Mouse (Mus musculus) hindbrain, embryonic 15.5 days (tissue): ENCODE measurements around the gene Kantr. TPM values are rescaled to one million over a fixed set of nuclear protein-coding genes. Genes with fewer than 3 reads are reported as not detected.

Experiments
- ATAC-seq: fragments of 200-750 bp; cut with Nextera tagmentation; 2 replicates; pipeline ENCODE4 v1.8.0; 2017; ENCODE audit warnings: low read depth, moderate number of reproducible peaks, moderate TSS enrichment; ENCODE audit not compliant: low FRiP score
- H3K27ac ChIP-seq: fragments of 300-500 bp; sonication (generic); replicated peaks from 2 replicates; pipeline ENCODE4 v1.5.1; 2015; ENCODE audit warnings: mild to moderate bottlenecking, inconsistent platforms
- H3K27me3 ChIP-seq: fragments of 300-500 bp; sonication (generic); 2 replicates; pipeline ENCODE4 v1.6.1; 2015; ENCODE audit warnings: control low read depth, inconsistent platforms
- H3K36me3 ChIP-seq: fragments of 300-500 bp; sonication (generic); 2 replicates; pipeline ENCODE4 v1.6.1; 2015; ENCODE audit warnings: control low read depth, inconsistent platforms
- H3K4me1 ChIP-seq: fragments of 300-500 bp; sonication (generic); replicated peaks from 2 replicates; pipeline ENCODE4 v1.6.1; 2015; ENCODE audit warnings: control low read depth, inconsistent platforms
- H3K4me2 ChIP-seq: fragments of 300-500 bp; sonication (generic); 2 replicates; pipeline ENCODE4 v1.6.1; 2015; ENCODE audit warnings: moderate library complexity, mild to moderate bottlenecking, inconsistent platforms
- H3K4me3 ChIP-seq: fragments of 300-500 bp; sonication (generic); 2 replicates; pipeline ENCODE4 v1.5.1; 2015; ENCODE audit warnings: mild to moderate bottlenecking, inconsistent platforms
- H3K9ac ChIP-seq: fragments of 300-500 bp; sonication (generic); 2 replicates; pipeline ENCODE4 v1.6.1; 2015; ENCODE audit warnings: inconsistent platforms
- H3K9me3 ChIP-seq: fragments of 300-500 bp; sonication (generic); 2 replicates; pipeline ENCODE4 v1.6.1; 2016; ENCODE audit warnings: control low read depth, inconsistent platforms
- WGBS: fragments of 180-500 bp; shearing (Covaris S2); methylation state at CpG from one replicate; pipeline ENCODE4 v1.1.7; 2015; 5-methylcytosine and 5-hydroxymethylcytosine counted together
- polyA plus RNA-seq: library from polyadenylated mRNA; unstranded; fragments of >200 nt; fragmentation: Nextera tagmentation; extraction: Ambion mirVana; gene quantifications from 2 replicates; pipeline ENCODE4 v1.2.1, GENCODE M21; 2015

Gene Kantr
- 30.3 and 32.9 TPM in 2 replicates for polyA plus RNA-seq

DNA sequence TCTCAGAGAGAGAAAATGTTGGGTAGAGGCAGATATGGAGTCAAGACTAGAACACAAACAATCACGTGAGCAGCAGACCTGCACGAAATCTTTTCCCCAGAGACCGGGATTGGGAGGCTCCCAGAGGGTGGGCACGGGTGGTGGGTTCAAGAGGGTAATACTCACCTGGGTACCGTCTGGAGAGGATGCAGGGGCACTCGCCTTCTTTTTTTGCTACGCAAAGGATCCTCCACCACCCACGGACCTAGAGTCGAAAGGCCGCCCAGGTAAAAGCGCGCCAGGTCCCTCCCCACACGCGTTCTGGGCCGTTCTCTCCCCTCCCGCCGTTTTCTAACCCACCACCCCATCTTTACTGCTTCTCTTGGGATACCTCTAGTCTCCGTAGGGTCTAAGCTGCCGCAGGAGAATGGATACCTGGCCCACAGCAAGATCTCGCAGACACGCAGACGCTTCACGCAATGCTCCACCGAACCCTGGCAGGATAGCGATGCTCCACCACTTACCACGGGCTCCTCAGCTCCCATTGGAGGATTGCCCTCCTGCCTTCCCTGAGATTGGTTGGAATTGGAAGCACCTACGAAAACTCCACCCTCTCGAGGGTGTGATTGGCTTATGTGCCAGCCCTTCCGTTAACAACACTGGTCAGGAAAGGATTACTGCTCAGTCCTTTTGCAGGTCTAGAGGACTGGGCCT, at the start of gene Kantr:
Gene Kantr, minus strand, starts transcription at position 500 of the 693 bp plus-strand sequence.
- Histone ChIP-seq H3K4me3 (peak within 1 kb of the TSS; percentile 47), H3K9me3 (no peaks in the 10 kb centered on the region), H3K9ac (peak within 1 kb of the TSS; percentile 66), H3K4me1 (peaks cover 3% of the 10 kb centered on the region; the same call in 1 of the 2 replicates), H3K4me2 (peak within 1 kb of the TSS; percentile 58), H3K36me3 (no peaks in the 10 kb centered on the region), H3K27ac (peak within 1 kb of the TSS; percentile 73), H3K27me3 (peaks cover 26% of the 10 kb centered on the region; the same call in 1 of the 2 replicates)
- 17% methylated on average over 24 of the region's 29 CpGs for WGBS
- ATAC-seq: peak; percentile 99

DNA sequence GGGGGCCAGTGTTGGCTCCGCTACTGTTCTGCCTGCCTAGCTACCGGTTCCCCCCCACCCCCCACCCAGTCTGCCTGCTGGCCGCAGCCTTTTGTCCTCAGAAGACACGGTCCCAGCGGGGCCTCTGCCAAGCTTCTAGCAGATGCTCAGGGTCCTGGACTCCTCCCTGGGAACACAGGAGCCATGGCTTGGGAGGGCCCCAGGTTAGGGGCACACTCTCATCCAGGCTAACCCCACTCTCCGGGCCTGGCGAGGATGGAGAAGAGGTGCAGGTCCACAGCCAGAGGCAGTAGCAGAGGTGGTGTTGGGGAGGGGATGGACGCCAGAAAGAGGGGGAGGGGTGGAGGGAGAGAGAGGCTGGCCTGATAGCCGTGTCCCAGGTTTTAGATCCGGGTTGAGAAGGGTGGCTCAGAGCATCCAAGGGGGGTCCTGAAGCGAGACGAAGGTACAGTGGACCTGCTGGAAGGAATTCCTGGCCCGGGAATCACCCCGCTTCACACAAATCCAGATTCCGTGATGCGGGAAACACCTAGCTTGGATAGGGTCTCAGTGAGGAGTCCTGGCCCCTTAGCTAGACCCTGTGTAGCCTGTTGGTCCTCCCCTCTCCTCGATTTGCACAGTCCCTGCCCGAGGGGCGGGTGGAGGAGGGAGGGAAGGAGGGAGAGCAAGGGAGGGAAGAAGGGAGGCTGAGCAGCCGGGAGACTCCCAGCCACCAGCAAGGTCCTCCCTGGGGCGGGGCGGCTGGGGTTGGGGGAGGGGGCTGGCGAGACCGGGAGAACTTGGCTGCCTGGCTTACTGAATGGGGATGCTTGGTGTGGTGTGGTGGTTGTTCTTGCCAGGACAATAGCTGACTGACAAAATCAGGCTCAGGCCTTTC, 41.3 kb upstream of the Kantr start, which contains the start of gene Gpr173:
Gene Gpr173, minus strand, starts transcription at position 308 of the 877 bp plus-strand sequence.
- peak; percentile 96 for ATAC-seq
- no peaks in the 10 kb centered on the region for H3K36me3 ChIP-seq
- peak within 1 kb of the TSS; percentile 60 for H3K9ac ChIP-seq
- no peaks in the 10 kb centered on the region for H3K9me3 ChIP-seq
- H3K4me2 ChIP-seq: peak within 1 kb of the TSS; percentile 66
- H3K4me3 ChIP-seq: peak within 1 kb of the TSS; percentile 63
- H3K4me1 ChIP-seq: peaks cover 25% of the 10 kb centered on the region
- peaks cover 38% of the 10 kb centered on the region; the same call in 1 of the 2 replicates for H3K27me3 ChIP-seq
- 16% methylated on average over 23 of the region's 24 CpGs for WGBS
- peak within 1 kb of the TSS; percentile 91 for H3K27ac ChIP-seq

DNA sequence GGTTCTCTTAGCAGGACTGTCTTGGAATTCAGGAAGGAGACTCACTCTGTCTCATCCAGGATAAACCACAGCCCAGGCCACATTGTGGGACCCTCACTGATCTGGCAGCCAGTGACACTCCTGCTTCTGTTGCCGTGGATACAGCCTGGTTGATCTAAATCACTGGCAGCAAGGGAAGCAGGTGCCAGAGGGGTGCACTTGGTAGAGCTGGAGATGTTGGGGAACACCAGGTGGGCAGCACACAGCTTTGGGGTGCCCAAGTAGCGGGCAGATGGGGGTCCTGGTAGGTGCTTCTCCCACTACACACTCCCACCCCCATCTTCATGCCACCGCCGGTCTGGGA, 40.7 kb upstream of the Kantr start:
- Histone ChIP-seq H3K9me3 (no peaks in the 10 kb centered on the region), H3K4me2 (peak overlapping the region; percentile 66), H3K36me3 (no peaks in the 10 kb centered on the region), H3K27me3 (peaks cover 39% of the 10 kb centered on the region), H3K27ac (peak overlapping the region; percentile 91), H3K4me1 (peaks cover 25% of the 10 kb centered on the region), H3K4me3 (peak overlapping the region; percentile 63), H3K9ac (peak overlapping the region; percentile 60)
- 22% methylated on average over 4 of the region's 4 CpGs for WGBS
- ATAC-seq: peak; percentile 28; the same call in 1 of the 2 replicates

DNA sequence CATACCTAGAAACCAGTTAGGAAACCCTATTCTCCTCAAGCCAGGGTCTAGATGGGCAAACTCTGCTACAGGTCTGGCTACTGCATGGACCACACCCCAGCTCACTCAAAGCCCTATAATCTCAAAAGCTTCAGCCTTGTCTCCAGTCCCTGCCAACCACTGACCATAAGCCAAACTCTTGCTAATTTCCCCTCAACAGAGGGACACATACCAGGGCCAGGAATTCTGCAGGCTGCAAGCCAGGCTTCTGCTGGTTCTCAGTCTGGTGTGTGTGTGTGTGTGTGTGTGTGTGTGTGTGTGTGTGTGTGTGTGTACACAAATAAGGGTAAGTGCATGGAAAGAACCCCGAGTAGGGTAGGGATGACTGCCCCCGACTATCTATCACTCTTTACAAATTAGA, 39.1 kb upstream of the Kantr start:
- no peaks in the 10 kb centered on the region for H3K36me3 ChIP-seq
- ATAC-seq: no peak

DNA sequence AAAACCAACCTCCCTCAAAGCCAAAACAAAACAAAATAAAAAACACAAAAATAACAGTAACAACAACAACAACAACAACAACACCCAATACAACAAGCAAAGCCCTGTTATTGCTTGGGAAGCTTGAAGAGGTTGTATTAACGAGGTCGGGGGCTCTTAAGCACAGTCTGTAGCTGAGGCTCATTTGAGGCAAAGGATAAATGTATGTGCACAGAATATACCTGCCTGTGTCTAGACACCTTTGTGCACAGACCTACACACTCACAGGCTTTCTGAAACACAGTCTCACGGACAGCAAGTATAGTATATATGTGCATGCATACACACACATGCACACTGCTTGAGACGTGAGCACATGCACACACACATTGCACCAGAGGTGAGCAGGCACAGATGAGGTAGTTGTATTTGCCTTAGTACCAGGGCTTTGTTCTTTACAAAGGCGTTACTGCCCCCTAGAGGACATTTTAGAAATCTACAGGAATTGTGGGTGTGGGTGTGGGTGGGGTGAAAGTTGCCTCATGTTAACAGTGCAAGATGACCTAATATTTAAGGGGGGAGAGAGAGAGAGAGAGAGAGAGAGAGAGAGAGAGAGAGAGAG, 25.4 kb upstream of the Kantr start:
- ATAC-seq: peak; percentile 80
- Histone ChIP-seq H3K27ac (no peak overlapping the region), H3K9me3 (no peaks in the 10 kb centered on the region), H3K36me3 (no peaks in the 10 kb centered on the region), H3K4me2 (no peak overlapping the region), H3K27me3 (peaks cover 32% of the 10 kb centered on the region), H3K4me3 (no peak overlapping the region), H3K9ac (no peak overlapping the region), H3K4me1 (no peaks in the 10 kb centered on the region)
- 28% methylated on average over 5 of the region's 5 CpGs for WGBS

More for the DNA sequence above, 39.1 kb upstream of the Kantr start:
- Histone ChIP-seq H3K9ac (no peak overlapping the region), H3K27ac (no peak overlapping the region), H3K9me3 (no peaks in the 10 kb centered on the region), H3K27me3 (peaks cover 40% of the 10 kb centered on the region), H3K4me3 (peak overlapping the region; percentile 63; the same call in 1 of the 2 replicates), H3K4me2 (peak overlapping the region; percentile 66), H3K4me1 (peaks cover 25% of the 10 kb centered on the region)
- WGBS: 69% methylated on average over 2 of the region's 2 CpGs

DNA sequence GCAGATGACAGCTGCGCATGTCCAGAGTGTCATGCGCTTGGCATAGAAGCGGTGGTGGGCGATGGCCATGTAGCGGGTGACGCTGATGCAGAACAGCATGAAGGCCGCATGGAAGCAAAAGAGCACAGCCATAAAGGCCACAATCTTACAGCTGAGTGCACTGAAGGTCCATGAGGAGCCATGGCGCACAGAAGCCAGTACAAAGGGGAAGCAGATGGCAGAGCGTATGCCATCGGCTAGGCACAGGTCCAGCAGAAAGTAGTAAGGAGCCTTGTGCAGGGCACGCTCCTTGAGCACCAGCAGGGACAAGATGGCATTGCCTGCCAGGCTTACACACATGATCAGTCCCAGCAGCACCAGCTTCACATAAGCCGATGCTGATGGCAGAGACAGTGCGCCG, 19.7 kb upstream of the Kantr start:
- Histone ChIP-seq H3K4me2 (no peak overlapping the region), H3K36me3 (no peaks in the 10 kb centered on the region), H3K4me3 (no peak overlapping the region), H3K4me1 (no peaks in the 10 kb centered on the region), H3K9me3 (no peaks in the 10 kb centered on the region), H3K27me3 (peaks cover 61% of the 10 kb centered on the region), H3K27ac (no peak overlapping the region), H3K9ac (no peak overlapping the region)
- 97% methylated on average over 14 of the region's 14 CpGs for WGBS
- ATAC-seq: no peak

DNA sequence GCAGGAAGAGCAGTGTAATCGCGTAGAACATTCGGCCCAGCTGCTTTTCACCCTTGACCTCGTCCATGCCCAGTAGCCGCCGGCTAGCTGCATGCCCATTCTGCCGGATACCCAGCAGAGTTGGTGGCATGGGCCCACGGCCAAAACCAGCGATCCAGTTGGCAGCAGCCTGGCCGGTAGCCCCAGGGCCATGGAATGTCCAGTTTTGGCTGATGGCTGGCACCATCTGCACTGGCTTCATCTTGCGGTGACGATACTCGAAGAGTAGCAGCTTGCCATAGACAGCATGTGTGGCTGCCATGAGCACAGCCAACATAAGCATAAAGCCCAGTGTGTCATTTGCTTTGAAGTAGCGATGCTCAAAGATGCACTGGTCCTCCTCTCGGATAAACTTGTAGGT, 19.3 kb upstream of the Kantr start:
- Histone ChIP-seq H3K4me1 (no peaks in the 10 kb centered on the region), H3K9ac (no peak overlapping the region), H3K27ac (no peak overlapping the region), H3K27me3 (peaks cover 63% of the 10 kb centered on the region), H3K4me2 (no peak overlapping the region), H3K9me3 (no peaks in the 10 kb centered on the region), H3K4me3 (no peak overlapping the region), H3K36me3 (no peaks in the 10 kb centered on the region)
- whole genome bisulfite sequencing: 90% methylated on average over 15 of the region's 15 CpGs
- no peak for ATAC-seq

DNA sequence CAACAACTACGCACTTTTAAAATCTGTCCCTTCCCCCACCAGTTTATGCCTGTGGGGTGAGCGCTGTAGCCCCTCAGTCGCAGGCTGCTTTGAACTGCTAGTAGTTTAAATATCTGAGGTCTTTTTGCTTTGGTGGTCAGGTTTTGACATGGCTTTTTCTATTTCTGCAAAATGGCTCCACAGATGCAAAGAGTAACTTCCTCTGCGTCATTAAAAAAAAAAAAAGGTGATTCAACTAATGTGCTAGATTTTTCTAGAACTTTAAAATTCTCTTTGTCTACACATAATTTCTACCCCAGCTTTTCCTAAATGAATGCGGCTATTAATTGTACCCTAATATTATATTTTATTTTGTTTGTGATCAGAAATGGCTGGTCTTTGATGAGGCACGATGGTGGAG, 15.6 kb upstream of the Kantr start:
- Histone ChIP-seq H3K9ac (no peak overlapping the region), H3K27ac (peak overlapping the region; percentile 91), H3K4me2 (peak overlapping the region; percentile 62), H3K9me3 (no peaks in the 10 kb centered on the region), H3K4me1 (peaks cover 16% of the 10 kb centered on the region), H3K36me3 (peaks cover 13% of the 10 kb centered on the region; the same call in 1 of the 2 replicates), H3K4me3 (peak overlapping the region; percentile 63), H3K27me3 (peaks cover 60% of the 10 kb centered on the region)
- WGBS: 31% methylated on average over 6 of the region's 6 CpGs
- ATAC-seq: no peak

DNA sequence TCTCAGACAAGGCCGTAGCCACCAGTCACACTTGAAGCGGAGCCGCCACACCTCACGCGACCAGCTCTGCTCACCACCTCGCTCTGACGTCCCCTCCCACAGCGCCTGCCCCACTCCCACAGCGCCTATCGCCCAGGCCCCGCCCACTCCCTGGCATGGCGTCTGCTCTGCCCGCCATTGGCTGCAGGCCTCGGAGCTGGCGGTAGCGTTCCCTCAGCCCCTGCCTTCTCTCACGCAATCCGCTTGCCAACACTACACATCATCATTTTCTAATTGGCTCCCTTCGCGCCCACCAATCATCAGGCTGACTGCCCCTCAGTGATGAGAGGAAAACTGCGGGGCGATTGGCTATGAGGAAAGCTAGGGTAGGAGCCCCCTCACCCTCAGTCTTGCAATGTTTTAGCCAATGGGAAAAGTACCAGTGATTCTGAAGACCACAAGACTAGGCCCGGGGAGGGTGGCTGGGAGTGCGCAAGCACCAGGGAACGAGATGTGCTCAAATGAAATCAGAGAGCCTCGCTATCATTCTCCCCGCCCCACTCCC, 15.1 kb upstream of the Kantr start, which contains the start of gene Tspyl2:
Gene Tspyl2, minus strand, starts transcription at position 68 of the 544 bp plus-strand sequence.
- peak; percentile 98 for ATAC-seq
- no peaks in the 10 kb centered on the region for H3K9me3 ChIP-seq
- peak within 1 kb of the TSS; percentile 62 for H3K4me2 ChIP-seq
- peaks cover 13% of the 10 kb centered on the region; the same call in 1 of the 2 replicates for H3K36me3 ChIP-seq
- WGBS: 15% methylated on average over 27 of the region's 27 CpGs
- H3K27me3 ChIP-seq: peaks cover 59% of the 10 kb centered on the region
- H3K4me1 ChIP-seq: peaks cover 21% of the 10 kb centered on the region
- H3K9ac ChIP-seq: peak within 1 kb of the TSS; percentile 78
- H3K4me3 ChIP-seq: peak within 1 kb of the TSS; percentile 63
- peak within 1 kb of the TSS; percentile 91 for H3K27ac ChIP-seq

DNA sequence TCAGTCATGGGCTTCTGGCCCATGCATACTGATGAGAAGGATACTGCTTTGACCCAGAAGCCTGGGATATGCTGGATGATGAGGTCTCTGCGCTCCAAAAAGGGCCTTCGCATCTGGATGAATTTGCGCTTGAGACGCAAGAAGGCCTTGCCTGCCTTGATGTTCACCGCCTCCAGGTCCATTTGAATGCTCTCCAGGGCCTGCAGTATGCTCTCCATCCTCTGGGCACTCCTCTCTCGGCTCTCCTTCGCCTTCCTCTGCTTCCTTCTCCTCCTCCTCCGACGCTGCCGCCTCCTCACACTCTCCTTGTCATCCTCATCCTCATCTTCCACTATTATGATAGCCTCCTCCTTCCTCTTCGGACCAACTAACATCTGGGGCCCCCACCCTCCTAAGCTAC, 14.2 kb upstream of the Kantr start:
- WGBS: 29% methylated on average over 11 of the region's 11 CpGs
- Histone ChIP-seq H3K4me3 (peak overlapping the region; percentile 63), H3K9ac (peak overlapping the region; percentile 78), H3K27me3 (peaks cover 58% of the 10 kb centered on the region), H3K4me1 (peaks cover 26% of the 10 kb centered on the region), H3K4me2 (peak overlapping the region; percentile 62), H3K9me3 (no peaks in the 10 kb centered on the region), H3K36me3 (peaks cover 13% of the 10 kb centered on the region; the same call in 1 of the 2 replicates), H3K27ac (peak overlapping the region; percentile 91)
- ATAC-seq: no peak

DNA sequence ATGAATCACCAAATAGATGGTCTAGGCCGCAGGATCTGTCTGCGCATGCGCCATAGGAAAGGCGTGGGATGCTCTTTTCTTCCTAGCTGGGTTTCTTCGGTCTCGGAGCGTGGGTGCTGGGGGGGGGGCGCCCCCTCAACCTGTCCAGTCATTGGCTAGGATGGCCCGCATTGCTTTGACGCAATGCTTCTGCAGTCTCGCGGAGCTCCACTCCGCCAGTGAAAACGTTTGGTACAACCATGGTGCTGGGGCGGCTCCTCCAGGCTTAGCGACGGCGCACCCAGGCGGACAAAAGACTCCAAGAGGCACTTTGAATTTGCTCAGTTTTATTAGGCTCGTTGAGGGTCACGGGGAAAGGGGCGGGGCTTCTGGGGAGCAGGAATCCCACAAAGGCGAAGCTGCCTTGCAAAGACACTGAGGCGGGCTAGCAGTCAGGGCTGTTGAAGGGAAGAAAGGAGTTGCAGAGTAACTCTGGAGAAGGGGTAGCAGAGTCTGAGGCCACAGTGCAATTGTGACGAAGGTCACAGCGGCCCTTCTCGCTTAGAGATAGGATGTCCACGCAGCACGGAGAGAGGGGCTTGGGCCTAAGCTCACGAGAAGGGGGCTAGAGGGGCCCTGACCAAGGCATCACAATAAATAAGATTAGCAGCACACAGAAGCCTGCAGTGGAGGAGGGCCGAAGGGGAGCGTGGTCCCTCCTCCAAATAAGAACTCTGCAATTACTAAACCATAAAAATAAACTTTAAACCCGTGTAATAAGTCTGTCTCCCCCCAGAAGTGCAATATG, 9.4 kb upstream of the Kantr start:
- peak overlapping the region; percentile 42; the same call in 1 of the 2 replicates for H3K9ac ChIP-seq
- ATAC-seq: peak; percentile 99
- H3K4me2 ChIP-seq: peak overlapping the region; percentile 55
- no peaks in the 10 kb centered on the region for H3K9me3 ChIP-seq
- H3K36me3 ChIP-seq: peaks cover 13% of the 10 kb centered on the region; the same call in 1 of the 2 replicates
- H3K4me1 ChIP-seq: peaks cover 26% of the 10 kb centered on the region
- WGBS: 20% methylated on average over 32 of the region's 33 CpGs
- peaks cover 29% of the 10 kb centered on the region for H3K27me3 ChIP-seq
- H3K27ac ChIP-seq: peak overlapping the region; percentile 92
- H3K4me3 ChIP-seq: peak overlapping the region; percentile 24
